Mouse (Mus musculus): ENCODE measurements around the gene Lrguk. TPM values are rescaled to one million over a fixed set of nuclear protein-coding genes. Genes with fewer than 3 reads are reported as not detected.

The Lrguk gene
- polyA plus RNA-seq, 1 experiment from 2014 or later: 1.2 TPM

GRCm38 (mm10) chr6:34111406-34111805 is 82.2 kb downstream of the Lrguk start:
- Histone ChIP-seq H3K9me3 (no peaks in the 10 kb centered on the region), H3K36me3 (no peaks in the 10 kb centered on the region), H3K9ac (no peak overlapping the region), H3K27ac (replicated peaks) (no peak overlapping the region), H3K4me3 (no peak overlapping the region), H3K27me3 (no peaks in the 10 kb centered on the region), H3K4me1 (replicated peaks) (peaks cover 10% of the 10 kb centered on the region; the same call in 1 of the 2 replicates), H3K4me2 (no peak overlapping the region)
- 42% methylated on average over 6 of the region's 6 CpGs for WGBS
- no peak for ATAC-seq (ENCODE audit: low read depth)

- H3K4me2 ChIP-seq: no peak overlapping the region
- no peaks in the 10 kb centered on the region for H3K9me3 ChIP-seq
- 72% methylated on average over 7 of the region's 7 CpGs for WGBS
- no peak overlapping the region for H3K27ac ChIP-seq (replicated peaks)
- no peaks in the 10 kb centered on the region; the same call in 1 of the 2 replicates for H3K4me1 ChIP-seq (replicated peaks)
- H3K27me3 ChIP-seq: no peaks in the 10 kb centered on the region
- no peaks in the 10 kb centered on the region for H3K36me3 ChIP-seq
- H3K4me3 ChIP-seq: no peak overlapping the region
- no peak for ATAC-seq (ENCODE audit: low read depth)
- no peak overlapping the region for H3K9ac ChIP-seq
Measured at GRCm38 (mm10) chr6:34116838-34117478, 87.7 kb downstream of the Lrguk start.

- no peaks in the 10 kb centered on the region for H3K36me3 ChIP-seq
- no peak for ATAC-seq (ENCODE audit: low read depth)
- no peak overlapping the region for H3K9ac ChIP-seq
- H3K4me1 ChIP-seq (replicated peaks): no peaks in the 10 kb centered on the region
- WGBS: 78% methylated on average over 2 of the region's 2 CpGs
- no peak overlapping the region for H3K4me3 ChIP-seq
- H3K9me3 ChIP-seq: no peaks in the 10 kb centered on the region
- H3K27me3 ChIP-seq: no peaks in the 10 kb centered on the region
- no peak overlapping the region for H3K27ac ChIP-seq (replicated peaks)
- H3K4me2 ChIP-seq: no peak overlapping the region
Measured at GRCm38 (mm10) chr6:34124401-34124800, 95.2 kb downstream of the Lrguk start.

- Histone ChIP-seq H3K9ac (no peak overlapping the region), H3K4me1 (replicated peaks) (no peaks in the 10 kb centered on the region), H3K27me3 (no peaks in the 10 kb centered on the region), H3K4me3 (no peak overlapping the region), H3K4me2 (no peak overlapping the region), H3K36me3 (no peaks in the 10 kb centered on the region), H3K27ac (replicated peaks) (no peak overlapping the region), H3K9me3 (no peaks in the 10 kb centered on the region)
- WGBS: 77% methylated on average over 2 of the region's 2 CpGs
- no peak for ATAC-seq (ENCODE audit: low read depth)
Measured at GRCm38 (mm10) chr6:34129261-34129660, 100.0 kb downstream of the Lrguk start.

GRCm38 (mm10) chr6:34132391-34132790 is 103.1 kb downstream of the Lrguk start:
- whole genome bisulfite sequencing: 87% methylated on average over 9 of the region's 9 CpGs
- Histone ChIP-seq H3K4me2 (no peak overlapping the region), H3K9me3 (no peaks in the 10 kb centered on the region), H3K4me1 (replicated peaks) (no peaks in the 10 kb centered on the region), H3K9ac (no peak overlapping the region), H3K36me3 (no peaks in the 10 kb centered on the region), H3K27me3 (no peaks in the 10 kb centered on the region), H3K4me3 (no peak overlapping the region), H3K27ac (replicated peaks) (no peak overlapping the region)
- no peak for ATAC-seq (ENCODE audit: low read depth)

GRCm38 (mm10) chr6:34138366-34138765 is 109.1 kb downstream of the Lrguk start:
- H3K27me3 ChIP-seq: no peaks in the 10 kb centered on the region
- no peak for ATAC-seq (ENCODE audit: low read depth)
- H3K4me2 ChIP-seq: no peak overlapping the region
- no peaks in the 10 kb centered on the region for H3K36me3 ChIP-seq
- H3K9ac ChIP-seq: no peak overlapping the region
- H3K27ac ChIP-seq (replicated peaks): no peak overlapping the region
- no peaks in the 10 kb centered on the region for H3K9me3 ChIP-seq
- H3K4me1 ChIP-seq (replicated peaks): no peaks in the 10 kb centered on the region
- no peak overlapping the region for H3K4me3 ChIP-seq
- WGBS: 85% methylated on average over 3 of the region's 3 CpGs

- Histone ChIP-seq H3K36me3 (no peaks in the 10 kb centered on the region), H3K4me1 (replicated peaks) (no peaks in the 10 kb centered on the region), H3K9ac (no peak overlapping the region), H3K4me3 (no peak overlapping the region), H3K27me3 (no peaks in the 10 kb centered on the region), H3K4me2 (no peak overlapping the region), H3K27ac (replicated peaks) (no peak overlapping the region), H3K9me3 (0 out of 2 replicates have a peak, but pooled peaks cover 5% of the 10 kb centered on the region)
- 63% methylated on average over 11 of the region's 11 CpGs for WGBS
- no peak for ATAC-seq (ENCODE audit: low read depth)
Measured at GRCm38 (mm10) chr6:34142931-34143330, 113.7 kb downstream of the Lrguk start.

- WGBS: 78% methylated on average over 6 of the region's 6 CpGs
- Histone ChIP-seq H3K27ac (replicated peaks) (no peak overlapping the region), H3K4me1 (replicated peaks) (no peaks in the 10 kb centered on the region), H3K9me3 (0 out of 2 replicates have a peak, but pooled peaks cover 5% of the 10 kb centered on the region), H3K27me3 (no peaks in the 10 kb centered on the region), H3K4me2 (no peak overlapping the region), H3K4me3 (no peak overlapping the region), H3K36me3 (no peaks in the 10 kb centered on the region), H3K9ac (no peak overlapping the region)
- no peak for ATAC-seq (ENCODE audit: low read depth)
Measured at GRCm38 (mm10) chr6:34146042-34146441, 116.8 kb downstream of the Lrguk start.

GRCm38 (mm10) chr6:34148021-34148420 is 118.8 kb downstream of the Lrguk start:
- Histone ChIP-seq H3K9me3 (0 out of 2 replicates have a peak, but pooled peaks cover 5% of the 10 kb centered on the region), H3K4me2 (no peak overlapping the region), H3K27me3 (no peaks in the 10 kb centered on the region), H3K9ac (no peak overlapping the region), H3K4me3 (no peak overlapping the region), H3K27ac (replicated peaks) (no peak overlapping the region), H3K36me3 (no peaks in the 10 kb centered on the region), H3K4me1 (replicated peaks) (peaks cover 7% of the 10 kb centered on the region; the same call in 1 of the 2 replicates)
- WGBS: 77% methylated on average over 3 of the region's 3 CpGs
- no peak for ATAC-seq (ENCODE audit: low read depth)

GRCm38 (mm10) chr6:34148639-34149038 is 119.4 kb downstream of the Lrguk start:
- Histone ChIP-seq H3K27ac (replicated peaks) (no peak overlapping the region), H3K36me3 (no peaks in the 10 kb centered on the region), H3K27me3 (no peaks in the 10 kb centered on the region), H3K9me3 (0 out of 2 replicates have a peak, but pooled peaks cover 5% of the 10 kb centered on the region), H3K9ac (no peak overlapping the region), H3K4me3 (no peak overlapping the region), H3K4me1 (replicated peaks) (peaks cover 13% of the 10 kb centered on the region), H3K4me2 (no peak overlapping the region)
- no peak for ATAC-seq (ENCODE audit: low read depth)
- WGBS: 77% methylated on average over 7 of the region's 7 CpGs

GRCm38 (mm10) chr6:34149066-34149465 is 119.8 kb downstream of the Lrguk start:
- Histone ChIP-seq H3K9me3 (0 out of 2 replicates have a peak, but pooled peaks cover 5% of the 10 kb centered on the region), H3K4me2 (no peak overlapping the region), H3K27me3 (no peaks in the 10 kb centered on the region), H3K27ac (replicated peaks) (no peak overlapping the region), H3K36me3 (no peaks in the 10 kb centered on the region), H3K9ac (no peak overlapping the region), H3K4me1 (replicated peaks) (peaks cover 17% of the 10 kb centered on the region), H3K4me3 (no peak overlapping the region)
- 90% methylated on average over 9 of the region's 9 CpGs for WGBS
- no peak for ATAC-seq (ENCODE audit: low read depth)

- Histone ChIP-seq H3K36me3 (no peaks in the 10 kb centered on the region), H3K27me3 (no peaks in the 10 kb centered on the region), H3K9me3 (0 out of 2 replicates have a peak, but pooled peaks cover 5% of the 10 kb centered on the region), H3K9ac (no peak overlapping the region), H3K4me1 (replicated peaks) (peaks cover 25% of the 10 kb centered on the region), H3K27ac (replicated peaks) (no peak overlapping the region), H3K4me3 (no peak overlapping the region), H3K4me2 (no peak overlapping the region)
- no peak for ATAC-seq (ENCODE audit: low read depth)
- 87% methylated on average over 1 of the region's 1 CpGs for WGBS
Measured at GRCm38 (mm10) chr6:34149821-34150220, 120.6 kb downstream of the Lrguk start.

All from neural tube, embryonic 13.5 days (tissue).